Comparison of ENCODE assay signal across 7 mouse cellular contexts in genomic region chr16:16911641-16912597, GRCm38 (mm10). TPM values are rescaled to one million over a fixed set of nuclear protein-coding genes. Genes with fewer than 3 reads are reported as not detected.
DNase-seq lines count a peak whose midpoint lies in the region; ATAC-seq lines count a peak whose summit lies in the region.

No protein-coding gene starts in this region.

- no peaks in the 10 kb centered on the region for H3K27me3 ChIP-seq in midbrain, embryonic 11.5 days (ENCODE audit: control insufficient read depth, insufficient read depth, low read length)

- peak overlapping the region; percentile 73 for H3K27ac ChIP-seq in midbrain, embryonic 11.5 days (ENCODE audit: low read depth, low read length)

- DNase-seq in gastrocnemius, postnatal 14 days, result peak; percentile 79
- DNase-seq in left cerebral cortex, postnatal 25 days (ENCODE audit: low spot score in 2 of 2), result peak; percentile 67 to 75
- peak; percentile 97 for DNase-seq in midbrain, embryonic 11.5 days (ENCODE audit: low spot score, missing footprints)
- DNase-seq in skeletal muscle tissue, adult 2 months (ENCODE audit: low read depth, low spot score), result peak; percentile 50

- H3K9ac ChIP-seq in midbrain, embryonic 11.5 days (ENCODE audit: low read length), result peak overlapping the region; percentile 40; the same call in 1 of the 2 replicates

- H3K4me1 ChIP-seq in midbrain, embryonic 11.5 days (ENCODE audit: control insufficient read depth, insufficient read depth, low read length), result 0 out of 2 replicates have a peak, but pooled peaks cover 2% of the 10 kb centered on the region

- ATAC-seq in activated CD4-positive, CD25-positive, alpha-beta regulatory T cell, adult 4 months, result peak; percentile 96
- ATAC-seq in common myeloid progenitor, adult 5-6 weeks (replicated peaks; ENCODE audit: low read depth, poor library complexity, severe bottlenecking), result peak; percentile 92
- peak; percentile 90 for ATAC-seq in inflammation-experienced regulatory T-cells, adult 6 months
- ATAC-seq in midbrain, embryonic 11.5 days (ENCODE audit: low FRiP score), result peak; percentile 97

- intact Hi-C loops in gastrocnemius, postnatal 14 days (cut with DNase I; ENCODE audit: low total_unique reads), result loop anchor here (2.0 to 5.0 kb wide), 2 partner anchors 19 to 55 kb away; no protein-coding TSS in a partner anchor
- intact Hi-C loops in left cerebral cortex, postnatal 25 days (cut with DNase I), result loop anchor here (2.0 to 5.0 kb wide), 3 partner anchors 15 to 120 kb away; partner anchors contain the start of gene Ppm1f

- 32% methylated on average over 13 of the region's 13 CpGs for WGBS in midbrain, embryonic 11.5 days

- peaks cover 7% of the 10 kb centered on the region for H3K36me3 ChIP-seq in midbrain, embryonic 11.5 days (ENCODE audit: control insufficient read depth, insufficient read depth, low read length)

- H3K4me3 ChIP-seq in midbrain, embryonic 11.5 days (ENCODE audit: low read depth, low read length), result no peak overlapping the region

- no peak overlapping the region for H3K4me2 ChIP-seq in midbrain, embryonic 11.5 days

- no peaks in the 10 kb centered on the region for H3K9me3 ChIP-seq in midbrain, embryonic 11.5 days (ENCODE audit: control insufficient read depth, low read length)

RNA-seq across cellular contexts. Expression of gene Ppm1f, which starts 15.7 kb away (rescaled TPM):
- 10 to 100 TPM in 1 of 2 experiments, 1 to 10 TPM in 1; 9.3 to 14.4 TPM for polyA plus RNA-seq in activated CD4-positive, CD25-positive, alpha-beta regulatory T cell, adult 4 months (2017; shearing (Covaris generic))
- total RNA-seq in common myeloid progenitor, adult 5-6 weeks (2017), result 20.3 and 22.3 TPM in 2 replicates
- total RNA-seq in gastrocnemius, postnatal 14 days (2021), result 10 to 100 TPM; 14.4 to 14.8 TPM
- polyA plus RNA-seq in inflammation-experienced regulatory T-cells, adult 6 months (2017; shearing (Covaris generic)), result 10 to 100 TPM; 11.1 to 13.0 (median 11.7) TPM
- total RNA-seq in left cerebral cortex, postnatal 25 days (2021), result 10 to 100 TPM; 44.8 to 50.9 TPM
- 16.9 TPM in 2 replicates for polyA plus RNA-seq in midbrain, embryonic 11.5 days (2014; fragmentation: Nextera tagmentation; extraction: Ambion mirVana)

RNA-seq across cellular contexts. Expression of gene Vpreb1, which starts 41.3 kb away (rescaled TPM):
- polyA plus RNA-seq in activated CD4-positive, CD25-positive, alpha-beta regulatory T cell, adult 4 months (2017; shearing (Covaris generic)), result 1 to 10 TPM; 1.1 to 2.2 TPM
- total RNA-seq in common myeloid progenitor, adult 5-6 weeks (2017), result 3.1 and 4.1 TPM in 2 replicates
- total RNA-seq in gastrocnemius, postnatal 14 days (2021), result not detected
- polyA plus RNA-seq in inflammation-experienced regulatory T-cells, adult 6 months (2017; shearing (Covaris generic)), result 1 to 10 TPM in 2 of 3 experiments, not detected in 1; 1.2 to 1.4 TPM
- total RNA-seq in left cerebral cortex, postnatal 25 days (2021), result not detected
- polyA plus RNA-seq in midbrain, embryonic 11.5 days (2014; fragmentation: Nextera tagmentation; extraction: Ambion mirVana), result 0.96 and 1.5 TPM in 2 replicates

RNA-seq across cellular contexts. Expression of gene Top3b, which starts 41.4 kb away (rescaled TPM):
- polyA plus RNA-seq in activated CD4-positive, CD25-positive, alpha-beta regulatory T cell, adult 4 months (2017; shearing (Covaris generic)), result 10 to 100 TPM; 41.5 to 52.3 TPM
- total RNA-seq in common myeloid progenitor, adult 5-6 weeks (2017), result 66.9 and 96.1 TPM in 2 replicates
- total RNA-seq in gastrocnemius, postnatal 14 days (2021), result 10 to 100 TPM; 20.8 to 22.6 TPM
- polyA plus RNA-seq in inflammation-experienced regulatory T-cells, adult 6 months (2017; shearing (Covaris generic)), result 10 to 100 TPM; 38.9 to 76.8 (median 55.8) TPM
- total RNA-seq in left cerebral cortex, postnatal 25 days (2021), result 10 to 100 TPM; 53.6 to 65.1 TPM
- polyA plus RNA-seq in midbrain, embryonic 11.5 days (2014; fragmentation: Nextera tagmentation; extraction: Ambion mirVana), result 50.0 and 56.7 TPM in 2 replicates

RNA-seq across cellular contexts. Expression of gene Igll1, which starts 48.1 kb away (rescaled TPM):
- polyA plus RNA-seq in activated CD4-positive, CD25-positive, alpha-beta regulatory T cell, adult 4 months (2017; shearing (Covaris generic)), result under 1 TPM in 1 of 2 experiments, not detected in 1; 0.15 TPM
- not detected in 2 replicates for total RNA-seq in common myeloid progenitor, adult 5-6 weeks (2017)
- not detected for total RNA-seq in gastrocnemius, postnatal 14 days (2021)
- not detected for polyA plus RNA-seq in inflammation-experienced regulatory T-cells, adult 6 months (2017; shearing (Covaris generic))
- total RNA-seq in left cerebral cortex, postnatal 25 days (2021), result not detected
- not detected in 2 replicates for polyA plus RNA-seq in midbrain, embryonic 11.5 days (2014; fragmentation: Nextera tagmentation; extraction: Ambion mirVana)
